Mouse (Mus musculus) kidney, adult 2 months (tissue): Measurements from ENCODE around the gene Olfr71.
A peak's percentile ranks its signal among the peaks of the same experiment; 100 is the strongest.

Source experiments
- CTCF ChIP-seq: fragments of 200-500 bp; conservative IDR thresholded peaks from 2 replicates; pipeline ENCODE4 v1.5.1; 2011; ENCODE audit warnings: low read depth, mild to moderate bottlenecking, control low read depth, low read length, moderate library complexity, mixed read lengths; ENCODE audit not compliant: insufficient read depth, insufficient read length
- POLR2A ChIP-seq: fragments of 200-500 bp; IDR thresholded peaks from one replicate; pipeline ENCODE4 v1.6.1; 2011; ENCODE audit warnings: low read depth, low read length, control low read depth

GRCm38 (mm10) chr4:43656339-43657109 lies 53.5 kb downstream of the Olfr71 start, which contains the start of gene Hint2:
- TF ChIP-seq CTCF (no peak), POLR2A (peak; percentile 88)
